Mouse (Mus musculus) regulatory T cell (primary cell): ENCODE measurements around the gene Pard3.

Experiments
- in situ Hi-C: fragments of 300-600 bp; cut with MboI, MseI; formaldehyde crosslinking; loops from one replicate; pipeline ENCODE4 v1.15.1; 2025; ENCODE audit warnings: high pct_unique_total_duplicates

The Pard3 gene

GRCm38 (mm10) chr8:127280299-127280974 lies 216.7 kb downstream of the Pard3 start:
- in situ Hi-C loops = no loop called here

GRCm38 (mm10) chr8:127281035-127281434 lies 217.3 kb downstream of the Pard3 start:
- in situ Hi-C loops = no loop called here

- in situ Hi-C loops = no loop called here
Measured at GRCm38 (mm10) chr8:127284462-127285216, 220.9 kb downstream of the Pard3 start.

GRCm38 (mm10) chr8:127287816-127288215 lies 224.1 kb downstream of the Pard3 start:
- in situ Hi-C loops = no loop called here

- in situ Hi-C loops = no loop called here
Measured at GRCm38 (mm10) chr8:127292307-127292706, 228.6 kb downstream of the Pard3 start.

- in situ Hi-C loops = no loop called here
Measured at GRCm38 (mm10) chr8:127293025-127293729, 229.5 kb downstream of the Pard3 start.

- in situ Hi-C loops = no loop called here
Measured at GRCm38 (mm10) chr8:127294061-127294460, 230.4 kb downstream of the Pard3 start.

- in situ Hi-C loops = no loop called here
Measured at GRCm38 (mm10) chr8:127295848-127296247, 232.2 kb downstream of the Pard3 start.

- in situ Hi-C loops = no loop called here
Measured at GRCm38 (mm10) chr8:127300493-127300892, 236.8 kb downstream of the Pard3 start.

GRCm38 (mm10) chr8:127302847-127303445 lies 239.3 kb downstream of the Pard3 start:
- in situ Hi-C loops = no loop called here

GRCm38 (mm10) chr8:127307026-127307425 lies 243.3 kb downstream of the Pard3 start:
- in situ Hi-C loops = no loop called here

GRCm38 (mm10) chr8:127309363-127309762 lies 245.7 kb downstream of the Pard3 start:
- in situ Hi-C loops = no loop called here

GRCm38 (mm10) chr8:127315811-127316210 lies 252.1 kb downstream of the Pard3 start:
- in situ Hi-C loops = no loop called here

GRCm38 (mm10) chr8:127317914-127318313 lies 254.2 kb downstream of the Pard3 start:
- in situ Hi-C loops = no loop called here

- in situ Hi-C loops = no loop called here
Measured at GRCm38 (mm10) chr8:127318377-127319159, 254.9 kb downstream of the Pard3 start.

- in situ Hi-C loops = no loop called here
Measured at GRCm38 (mm10) chr8:127320930-127321329, 257.2 kb downstream of the Pard3 start.

- in situ Hi-C loops = no loop called here
Measured at GRCm38 (mm10) chr8:127323583-127324360, 260.1 kb downstream of the Pard3 start.

- in situ Hi-C loops = no loop called here
Measured at GRCm38 (mm10) chr8:127324836-127325570, 261.3 kb downstream of the Pard3 start.

GRCm38 (mm10) chr8:127325749-127326148 lies 262.1 kb downstream of the Pard3 start:
- in situ Hi-C loops = no loop called here
